ENCODE assay signal across 9 mouse cellular contexts in genomic region chr1:165114460-165115175, GRCm38 (mm10). TPM values are rescaled to one million over a fixed set of nuclear protein-coding genes. Genes with fewer than 3 reads are reported as not detected.
A peak's percentile ranks its signal among the peaks of the same experiment; 100 is the strongest.
DNase-seq lines count a peak whose midpoint lies in the region; ATAC-seq and TF ChIP-seq lines count a peak whose summit lies in the region.
"Had no signal": no experiment of that assay in that cellular context is flagged by ENCODE, and none has a peak within 500 bp of the region (broad histone marks: within the 10 kb centered on the region; RNA-seq: fewer than 3 reads in every experiment).

No protein-coding gene starts in this region.

- no peak for TF ChIP-seq EP300 in lung, postnatal 0 days (IDR thresholded peaks at IDR 0.05)

- peaks cover 21% of the 10 kb centered on the region for H3K4me1 ChIP-seq in embryonic facial prominence, embryonic 13.5 days
- 0 out of 2 replicates have a peak, but pooled peaks cover under 1% of the 10 kb centered on the region for H3K4me1 ChIP-seq in hindbrain, embryonic 11.5 days (replicated peaks; ENCODE audit: control insufficient read depth, insufficient read depth, low read length)
- no peaks in the 10 kb centered on the region for H3K4me1 ChIP-seq in lung, postnatal 0 days (ENCODE audit: insufficient read depth, low read depth, low read length)

- H3K27me3 ChIP-seq in embryonic facial prominence, embryonic 13.5 days: no peaks in the 10 kb centered on the region
- H3K27me3 ChIP-seq in hindbrain, embryonic 11.5 days (ENCODE audit: control insufficient read depth, insufficient read depth, low read length): no peaks in the 10 kb centered on the region
- no peaks in the 10 kb centered on the region for H3K27me3 ChIP-seq in lung, postnatal 0 days (replicated peaks; ENCODE audit: insufficient read depth, low read length)

- 38% methylated on average over 17 of the region's 17 CpGs for WGBS in embryonic facial prominence, embryonic 13.5 days
- 42% methylated on average over 17 of the region's 17 CpGs for WGBS in hindbrain, embryonic 11.5 days
- WGBS in lung, postnatal 0 days: 17% methylated on average over 17 of the region's 17 CpGs

- no peak for ATAC-seq in embryonic facial prominence, embryonic 13.5 days (ENCODE audit: insufficient number of reproducible peaks, insufficient read depth, low FRiP score, low TSS enrichment, low read depth)
- ATAC-seq in hindbrain, embryonic 11.5 days (ENCODE audit: low FRiP score): no peak
- ATAC-seq in lung, postnatal 0 days: peak; percentile 71

- peak; percentile 29 to 40 for DNase-seq in right cerebral cortex, adult 2 months (ENCODE audit: low spot score in 2 of 2)
- DNase-seq in right cerebral cortex, postnatal 36 days (ENCODE audit: low spot score in 2 of 2): no peak
- DNase-seq in hindbrain, embryonic 11.5 days (ENCODE audit: low spot score): peak; percentile 31
- peak; percentile 85 for DNase-seq in lung, postnatal 0 days (ENCODE audit: low spot score)
- DNase-seq in thymus, postnatal 0 days (ENCODE audit: low spot score): peak; percentile 62
- no peak for DNase-seq in gastrocnemius, postnatal 10 days
- DNase-seq in layer of hippocampus, adult 9-11 months: no peak

- H3K9ac ChIP-seq in embryonic facial prominence, embryonic 13.5 days: no peak overlapping the region; the same call in 1 of the 2 replicates
- H3K9ac ChIP-seq in hindbrain, embryonic 11.5 days (ENCODE audit: low read depth, low read length): no peak overlapping the region
- H3K9ac ChIP-seq in lung, postnatal 0 days (replicated peaks; ENCODE audit: low read depth): no peak overlapping the region

- no peaks in the 10 kb centered on the region for H3K9me3 ChIP-seq in embryonic facial prominence, embryonic 13.5 days
- no peaks in the 10 kb centered on the region for H3K9me3 ChIP-seq in hindbrain, embryonic 11.5 days (ENCODE audit: control insufficient read depth, low read length)
- no peaks in the 10 kb centered on the region for H3K9me3 ChIP-seq in lung, postnatal 0 days (ENCODE audit: low read length)

- no peak overlapping the region for H3K4me3 ChIP-seq in embryonic facial prominence, embryonic 13.5 days
- no peak overlapping the region for H3K4me3 ChIP-seq in hindbrain, embryonic 11.5 days (ENCODE audit: low read depth, low read length)
- H3K4me3 ChIP-seq in lung, postnatal 0 days (ENCODE audit: low read depth, low read length): no peak overlapping the region
- H3K4me3 ChIP-seq: myocyte had no signal

- no peak overlapping the region for H3K27ac ChIP-seq in embryonic facial prominence, embryonic 13.5 days
- no peak overlapping the region for H3K27ac ChIP-seq in hindbrain, embryonic 11.5 days (ENCODE audit: low read depth, low read length)
- H3K27ac ChIP-seq in lung, postnatal 0 days (ENCODE audit: low read length): no peak overlapping the region

- TF ChIP-seq CTCF in lung, postnatal 0 days (IDR thresholded peaks at IDR 0.05): peak; percentile 66

- no peaks in the 10 kb centered on the region for H3K36me3 ChIP-seq in embryonic facial prominence, embryonic 13.5 days
- no peaks in the 10 kb centered on the region for H3K36me3 ChIP-seq in hindbrain, embryonic 11.5 days (ENCODE audit: control insufficient read depth, insufficient read depth, low read length)
- no peaks in the 10 kb centered on the region for H3K36me3 ChIP-seq in lung, postnatal 0 days (ENCODE audit: insufficient read depth, low read length)

- H3K4me2 ChIP-seq in embryonic facial prominence, embryonic 13.5 days: peak overlapping the region; percentile 34
- no peak overlapping the region for H3K4me2 ChIP-seq in hindbrain, embryonic 11.5 days (replicated peaks; ENCODE audit: low read depth, low read length)
- H3K4me2 ChIP-seq in lung, postnatal 0 days (replicated peaks; ENCODE audit: low read depth, low read length): 0 out of 2 replicates have a peak overlapping the region, but pooled peaks have one; percentile 23

RNA-seq across cellular contexts. Expression of gene Tbx19, which starts 46.0 kb away (rescaled TPM):
- not detected in 2 replicates for polyA plus RNA-seq in embryonic facial prominence, embryonic 13.5 days (2015; fragmentation: Nextera tagmentation; extraction: Ambion mirVana)
- polyA plus RNA-seq in hindbrain, embryonic 11.5 days (2014; fragmentation: Nextera tagmentation; extraction: Ambion mirVana): not detected in 2 replicates
- polyA plus RNA-seq in lung, postnatal 0 days (2015; fragmentation: Nextera tagmentation; extraction: Ambion mirVana): not detected in 2 replicates
- polyA plus RNA-seq in thymus, postnatal 0 days (2015; fragmentation: Nextera tagmentation; extraction: Ambion mirVana): 2.8 and 3.9 TPM in 2 replicates
- total RNA-seq in gastrocnemius, postnatal 10 days (2021): under 1 TPM; 0.16 to 0.19 TPM
- polyA plus RNA-seq: myocyte had no signal

Comparison
In these comparisons a context has a peak if more than half of its experiments do, and no peak if none do; other contexts are left out.
1. DNase-seq: peak in right cerebral cortex, adult 2 months (2 of 2), hindbrain, embryonic 11.5 days (single experiment), lung, postnatal 0 days (single experiment) and thymus, postnatal 0 days (single experiment); none in right cerebral cortex, postnatal 36 days (0 of 2), gastrocnemius, postnatal 10 days (single experiment) and layer of hippocampus, adult 9-11 months (single experiment).